Mouse (Mus musculus) megakaryocyte, embryonic 14.5 days (primary cell): ENCODE measurements at regions not wholly inside any gene's neighbourhood (a gene's known extent, or its start where the extent isn't known, plus 50 kb on each side); places are given as distances from the start of the nearest gene placed in this dataset.

ENCODE experiments used
- FLI1 ChIP-seq: IDR thresholded peaks from 2 replicates; pipeline ENCODE4 v1.6.1; 2012; ENCODE audit warnings: low read length, inconsistent platforms, mixed read lengths
- GATA1 ChIP-seq: IDR thresholded peaks from 3 replicates; pipeline ENCODE4 v1.6.1; 2012; ENCODE audit warnings: mixed read lengths, low read length, inconsistent platforms, borderline replicate concordance

DNA sequence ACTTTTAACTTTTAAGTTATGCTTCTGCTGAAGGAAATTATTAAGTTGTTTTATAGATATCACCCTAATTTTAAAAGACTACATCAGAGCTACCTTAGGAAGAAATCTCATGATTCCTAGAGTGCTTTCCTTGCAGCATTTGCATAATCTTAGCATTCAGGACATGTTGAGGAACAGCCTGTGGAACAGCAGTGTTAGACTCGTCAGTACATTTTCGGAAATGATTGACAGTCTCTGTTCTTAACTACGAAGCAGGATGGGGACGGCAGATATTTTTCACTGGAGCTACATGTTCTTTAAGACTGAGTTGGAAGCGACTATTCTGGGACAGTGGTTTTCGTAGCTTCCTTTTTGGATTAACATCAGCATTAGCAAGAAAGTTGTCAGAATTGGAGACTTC lies 681.6 kb downstream of the Efna5 start:
- no peak for TF ChIP-seq GATA1
- no peak for TF ChIP-seq FLI1
